Mouse (Mus musculus): ENCODE results near the gene Mef2a.
"Not testable (repeated sequence)": the region's sequence is repeated elsewhere in the genome, so short reads cannot be mapped to it uniquely, and the experiment has no call there.

Mef2a gene

DNA sequence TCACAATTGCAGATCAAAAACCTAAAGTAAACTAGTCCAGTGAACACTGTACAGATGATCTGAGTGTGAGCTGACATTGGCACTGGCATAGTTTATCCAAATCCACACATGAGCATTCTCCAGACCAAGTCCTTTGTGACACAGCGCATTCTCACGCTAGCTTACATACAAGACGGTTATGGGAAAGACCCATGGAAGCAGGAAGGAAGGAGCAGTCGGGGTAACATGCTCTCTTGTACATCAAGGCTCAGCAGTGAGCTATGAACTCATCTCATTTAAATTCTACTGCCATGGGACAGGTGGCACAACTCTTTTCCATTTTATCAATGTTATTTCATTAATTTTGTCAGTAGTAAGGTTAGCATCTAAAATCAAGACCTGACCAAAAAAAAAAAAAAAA is 3.0 kb downstream of the Mef2a start:
- DNase-seq: no peak

DNA sequence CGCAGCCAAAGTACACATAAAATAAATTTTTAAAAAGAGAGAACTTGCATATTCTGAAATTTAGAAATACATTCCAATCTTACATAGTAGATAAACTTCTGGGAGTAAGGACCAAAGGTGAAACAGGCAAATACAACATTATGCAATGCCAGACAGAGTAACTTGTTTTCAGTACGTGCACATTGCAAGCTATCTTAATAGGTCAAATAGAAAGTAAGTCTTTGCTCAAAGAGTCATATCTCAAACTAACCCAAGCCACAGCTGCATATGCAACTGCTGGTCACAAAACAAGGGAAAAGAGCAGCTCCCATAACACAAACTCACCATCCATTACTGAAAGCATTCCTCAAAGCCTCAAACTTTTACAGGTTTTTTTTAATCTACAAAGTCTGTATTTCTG is 4.3 kb downstream of the Mef2a start:
- no peak for DNase-seq

DNA sequence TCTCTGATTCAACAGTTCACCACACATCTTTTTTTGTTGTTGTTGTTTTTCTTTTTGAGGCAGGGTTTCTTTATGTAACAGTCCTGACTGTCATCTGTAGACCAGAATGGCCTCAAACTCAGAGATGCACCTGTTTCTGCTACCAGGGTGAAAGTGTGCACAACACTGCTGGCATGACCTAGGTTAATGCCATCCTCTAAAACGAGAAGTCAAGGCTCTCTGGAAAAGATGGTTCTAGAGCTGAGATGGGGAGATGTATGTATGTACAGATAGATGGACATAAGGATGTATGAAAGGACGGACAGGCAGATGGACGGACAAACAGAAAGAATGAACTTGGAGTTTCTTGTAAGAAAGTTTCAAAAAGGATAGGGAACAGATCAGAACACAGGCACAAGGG is 12.1 kb downstream of the Mef2a start:
- DNase-seq: no peak

DNA sequence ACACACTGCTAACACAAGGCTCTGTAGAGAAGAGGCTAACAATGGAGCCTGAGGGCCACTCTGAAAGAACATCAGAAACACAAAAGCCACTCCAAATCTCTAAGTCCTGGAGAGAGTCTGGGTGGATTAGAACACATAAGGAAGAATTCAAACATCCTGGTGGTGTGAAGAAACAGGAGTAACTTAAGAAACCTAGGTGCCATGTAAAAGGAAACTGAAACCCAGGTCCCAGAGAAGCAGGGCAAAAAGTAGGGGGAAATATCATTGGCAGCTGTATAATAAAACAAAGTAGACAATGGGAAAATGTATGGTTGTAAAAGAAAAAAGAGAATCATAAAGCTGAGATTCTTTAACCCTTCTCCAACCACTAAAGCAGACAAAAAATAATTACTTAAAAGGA is 12.8 kb downstream of the Mef2a start:
- DNase-seq: no peak

DNA sequence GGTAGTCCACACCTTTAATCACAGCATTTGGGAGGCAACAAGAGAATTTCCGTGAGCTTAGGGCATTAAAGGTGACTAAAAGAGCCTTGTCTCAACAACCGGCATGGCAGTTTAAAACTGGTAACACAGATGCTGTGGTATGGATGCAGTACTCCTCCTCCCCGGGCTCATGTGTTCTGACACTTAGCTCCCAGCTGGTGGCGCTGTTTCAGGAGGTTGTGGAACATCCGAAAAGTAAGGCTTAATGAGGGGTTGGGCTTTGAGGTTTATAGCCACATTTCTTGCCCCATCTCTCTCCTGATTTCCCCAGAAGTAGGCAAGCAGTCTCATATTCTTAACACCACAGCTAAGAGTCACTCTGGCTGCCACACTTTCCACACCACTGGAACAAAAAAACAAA is 16.8 kb downstream of the Mef2a start:
- DNase-seq: peak; percentile 16

DNA sequence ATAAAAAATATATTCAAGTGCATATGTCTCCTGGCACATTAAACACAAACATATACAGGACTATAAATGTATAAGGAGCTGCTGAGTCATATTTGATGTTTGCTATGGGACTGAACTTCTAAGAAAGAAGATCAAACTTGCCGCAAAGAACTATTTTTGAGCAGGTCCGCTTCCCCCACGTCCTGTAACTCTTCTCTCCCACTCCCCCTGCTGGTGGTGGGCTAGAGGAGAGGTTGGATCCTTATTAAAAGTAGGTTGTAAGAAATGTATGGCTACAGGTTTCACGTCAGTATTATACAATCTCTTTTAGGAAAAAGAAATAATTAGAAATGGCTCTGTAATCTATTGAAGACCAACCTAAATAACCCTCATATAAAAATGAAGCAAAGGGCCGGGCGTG is 19.0 kb downstream of the Mef2a start:
- DNase-seq: peak; percentile 17

DNA sequence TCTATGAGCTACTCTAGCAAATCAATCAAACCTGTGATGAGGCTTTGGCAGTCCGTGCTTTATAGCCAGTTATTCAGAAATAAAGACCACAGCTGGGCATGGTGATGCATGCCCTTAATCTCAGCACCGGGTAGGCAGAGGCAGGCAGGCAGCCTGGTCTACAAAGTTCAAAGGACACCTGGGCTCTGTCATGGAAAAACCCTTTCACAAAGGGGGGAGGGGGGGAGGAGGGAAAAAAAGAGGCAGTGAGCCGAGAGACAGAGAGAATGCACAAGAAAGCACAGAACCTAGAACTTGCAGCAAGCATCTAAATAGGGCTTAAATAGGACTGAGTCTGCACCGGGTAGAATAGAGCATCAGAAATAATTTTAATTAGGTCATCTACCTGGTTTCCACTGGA is 19.7 kb downstream of the Mef2a start:
- no peak for DNase-seq

DNA sequence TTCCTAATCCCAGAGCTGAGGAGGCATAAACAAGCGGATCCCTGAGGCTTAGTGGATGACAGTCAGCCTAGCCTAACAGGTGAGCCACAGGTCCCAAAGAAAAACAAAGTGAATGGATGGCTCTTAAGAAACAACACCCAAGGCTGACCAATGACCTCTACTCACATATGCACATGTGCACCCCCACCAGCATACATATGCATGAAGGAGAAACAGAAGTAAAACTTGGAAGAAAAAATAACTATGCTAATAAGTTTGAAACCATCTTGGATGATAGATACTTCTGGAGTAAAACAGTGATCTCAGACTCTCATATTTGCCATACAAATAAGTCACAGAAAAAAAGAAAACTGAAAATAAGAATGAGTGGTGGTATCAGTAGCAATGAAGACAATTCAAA is 28.2 kb downstream of the Mef2a start:
- DNase-seq: no peak

DNA sequence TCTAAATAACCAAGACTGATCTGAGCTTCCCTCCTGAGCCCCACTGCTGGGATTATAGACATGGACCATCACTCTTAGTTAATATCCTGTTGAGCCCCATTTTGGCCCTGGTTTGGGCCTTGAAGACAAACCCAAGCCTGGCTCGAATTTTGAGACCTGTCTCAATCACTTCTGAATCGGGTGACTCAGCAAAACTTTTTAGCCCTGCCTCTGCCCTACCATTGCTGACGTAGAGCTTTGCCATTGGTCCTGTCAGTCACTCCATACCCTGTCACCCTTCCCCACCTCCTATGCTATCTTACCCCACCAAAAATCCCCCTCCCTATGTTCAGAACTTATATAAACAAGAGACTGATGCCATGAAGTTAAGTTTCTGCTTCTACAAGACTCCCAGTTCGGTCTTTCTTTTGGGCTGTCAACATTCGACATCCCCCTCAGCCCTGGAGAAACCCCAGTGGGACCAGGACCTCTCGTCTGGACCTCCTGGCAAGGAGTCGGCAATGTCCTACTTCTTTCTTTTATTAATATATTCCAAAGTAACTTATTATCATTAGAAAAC is 30.5 kb downstream of the Mef2a start:
- no peak for DNase-seq

DNA sequence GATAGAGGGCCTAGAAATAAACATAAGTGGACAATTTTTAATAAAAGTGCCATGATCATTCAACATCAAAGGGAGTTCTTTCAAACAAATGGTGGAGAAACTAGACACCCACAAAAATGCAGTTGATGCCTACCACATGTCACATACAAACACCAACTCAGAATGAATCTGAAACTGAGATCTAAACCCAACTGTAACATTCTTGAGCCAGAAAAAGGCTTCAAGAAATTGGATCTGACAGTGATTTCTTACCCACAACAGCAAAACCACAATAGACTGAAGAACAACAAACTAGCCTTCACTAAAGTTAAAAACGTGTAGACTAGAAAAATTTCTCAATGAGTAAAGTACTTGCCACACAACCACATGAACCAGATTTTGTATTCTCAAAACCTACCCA is 52.3 kb downstream of the Mef2a start:
- no peak for DNase-seq

DNA sequence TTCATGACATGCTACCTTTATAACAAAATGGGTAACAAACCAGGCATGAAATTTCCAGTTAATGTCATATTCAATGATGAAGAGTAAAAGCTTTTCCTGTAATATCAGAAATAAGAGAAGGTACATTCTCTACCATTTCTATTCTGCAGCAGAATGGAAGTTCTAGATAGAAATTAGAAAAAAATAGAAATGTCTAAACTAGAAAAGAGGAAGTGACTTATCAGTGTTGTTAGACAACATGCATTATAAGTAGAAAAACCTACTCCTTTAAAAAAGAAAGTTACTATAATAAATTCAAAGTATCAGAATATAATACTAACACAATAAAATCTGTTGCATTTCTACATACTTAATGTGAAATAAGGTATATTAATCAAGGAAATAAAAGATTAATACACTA is 54.0 kb downstream of the Mef2a start:
- DNase-seq: no peak

DNA sequence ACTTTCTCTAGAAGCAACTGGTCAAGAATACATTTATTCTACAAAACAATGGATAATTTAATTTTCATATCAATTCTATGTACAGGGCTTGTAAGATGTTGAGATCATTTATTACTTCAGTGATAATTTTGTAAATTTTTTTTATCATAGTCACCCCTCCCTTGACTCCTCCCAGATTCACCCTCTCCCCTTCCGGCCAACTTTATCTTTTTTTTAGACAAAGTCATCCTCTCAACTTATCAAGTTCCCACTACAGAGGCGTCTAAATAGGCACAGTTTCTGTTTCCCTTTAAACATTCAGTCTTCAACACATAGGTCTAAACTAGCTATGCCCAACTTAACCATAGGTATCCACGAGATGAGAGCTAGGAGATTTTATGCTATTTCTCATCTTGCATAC is 59.5 kb downstream of the Mef2a start:
- no peak for DNase-seq

DNA sequence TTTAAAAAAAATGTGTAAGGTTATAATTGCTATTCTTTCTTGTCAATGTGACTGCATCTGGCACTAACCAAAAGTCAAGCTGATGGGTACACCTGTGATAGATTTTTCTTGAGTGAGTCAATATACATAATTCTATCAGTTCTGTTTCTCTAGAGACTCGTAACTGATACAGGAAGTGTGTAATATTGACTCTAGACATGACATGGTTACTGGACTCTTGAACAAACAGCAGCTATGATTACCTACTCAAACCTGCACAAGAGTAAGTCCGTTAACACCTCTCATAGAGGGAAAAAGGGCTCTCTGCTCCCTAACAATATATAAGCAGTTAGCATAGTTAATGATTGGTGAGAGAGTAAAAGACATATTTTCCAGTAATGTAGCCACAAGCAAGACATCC is 62.5 kb downstream of the Mef2a start:
- no peak for DNase-seq

DNA sequence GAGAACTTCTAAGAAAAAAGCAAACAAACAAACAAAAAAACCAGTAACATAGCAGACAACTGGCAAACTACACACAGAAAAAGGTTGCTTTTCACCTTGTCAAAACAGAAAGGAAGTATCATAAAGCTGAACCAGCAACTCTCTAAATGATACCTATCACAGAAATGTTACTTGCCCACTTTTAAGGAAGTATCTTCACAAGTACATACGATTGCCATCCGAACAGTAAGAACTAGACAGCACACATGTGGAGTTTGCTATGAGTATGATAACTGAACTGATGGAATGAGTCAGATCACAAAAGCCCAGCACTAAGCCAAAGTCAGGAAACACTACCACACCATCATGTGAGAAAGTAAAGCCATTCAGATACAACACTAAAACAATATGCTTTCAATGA is 64.6 kb downstream of the Mef2a start:
- DNase-seq: no peak

DNA sequence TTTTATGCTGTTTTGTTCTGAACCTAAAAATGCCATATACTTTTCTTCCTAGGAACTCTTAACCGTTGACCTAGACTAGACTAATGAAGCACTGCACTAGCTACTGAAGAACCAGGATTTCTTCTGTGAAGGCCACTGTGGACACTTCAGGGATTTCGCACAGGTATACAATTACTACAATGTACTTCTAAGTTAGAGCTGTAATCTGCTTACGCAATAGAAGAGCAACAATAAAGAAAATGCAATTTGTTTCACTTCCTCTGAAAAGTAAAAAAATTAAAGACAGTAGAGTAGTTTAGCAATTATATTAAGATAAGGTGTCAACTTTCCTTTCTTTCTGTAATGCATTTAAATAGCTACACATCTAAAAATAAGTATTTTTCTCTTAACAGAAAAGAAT is 65.6 kb downstream of the Mef2a start:
- no peak for DNase-seq

DNA sequence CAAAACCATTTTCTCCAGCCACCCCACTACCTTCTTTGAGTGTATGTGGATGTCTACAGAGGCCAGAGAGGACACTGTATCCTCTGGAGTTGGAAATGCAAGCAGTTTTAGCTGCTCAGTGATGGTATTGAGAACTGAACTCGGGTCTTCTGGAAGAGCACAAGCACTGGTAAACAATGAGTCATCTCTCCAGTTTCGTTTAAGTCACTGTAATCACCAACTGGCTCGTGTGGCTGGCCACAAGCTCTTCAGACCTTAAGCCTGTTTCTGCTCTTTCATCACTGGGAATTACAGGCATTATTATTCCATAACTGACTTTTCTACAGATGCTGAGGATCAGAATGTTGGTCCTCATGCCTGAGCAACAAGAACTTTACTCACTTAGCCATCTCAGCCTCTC is 67.7 kb downstream of the Mef2a start:
- DNase-seq: no peak

DNA sequence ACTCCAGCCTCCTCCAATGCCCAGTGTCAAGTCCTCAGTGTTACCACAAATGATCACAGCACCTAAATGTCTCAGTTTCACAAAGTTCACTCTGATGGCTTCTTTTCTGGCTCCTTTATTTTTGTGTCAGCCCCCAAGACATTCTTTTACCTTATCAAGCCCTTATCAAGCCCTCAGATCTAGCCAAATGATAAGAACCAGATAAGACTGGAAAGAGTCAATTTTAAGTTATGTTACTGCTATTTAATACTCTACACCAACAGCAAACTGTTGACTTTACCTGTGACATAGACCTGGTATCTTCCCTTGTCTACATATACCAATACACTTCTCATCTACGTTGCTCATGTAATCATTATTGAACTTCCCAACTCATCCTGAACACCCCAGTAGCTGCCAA is 76.2 kb downstream of the Mef2a start:
- DNase-seq: no peak

DNA sequence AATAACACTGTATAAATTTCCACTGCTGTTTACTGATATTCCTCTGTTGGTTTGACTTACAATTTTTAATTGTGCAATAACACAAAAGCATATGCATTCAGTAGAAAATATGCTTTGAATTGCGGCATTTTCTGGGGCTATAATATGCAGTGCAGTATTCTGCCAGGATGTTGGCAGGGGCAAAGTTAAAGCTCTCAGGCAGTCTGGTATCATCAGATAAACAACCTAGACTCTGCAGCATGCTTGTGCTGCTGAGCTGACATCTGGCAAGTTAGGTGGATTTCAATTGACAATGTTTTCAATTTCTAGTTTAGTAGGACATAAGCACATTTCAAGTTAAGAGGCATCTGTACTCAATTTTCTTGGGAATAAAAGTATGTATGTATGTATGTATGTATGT is 81.3 kb downstream of the Mef2a start:
- DNase-seq: no peak

DNA sequence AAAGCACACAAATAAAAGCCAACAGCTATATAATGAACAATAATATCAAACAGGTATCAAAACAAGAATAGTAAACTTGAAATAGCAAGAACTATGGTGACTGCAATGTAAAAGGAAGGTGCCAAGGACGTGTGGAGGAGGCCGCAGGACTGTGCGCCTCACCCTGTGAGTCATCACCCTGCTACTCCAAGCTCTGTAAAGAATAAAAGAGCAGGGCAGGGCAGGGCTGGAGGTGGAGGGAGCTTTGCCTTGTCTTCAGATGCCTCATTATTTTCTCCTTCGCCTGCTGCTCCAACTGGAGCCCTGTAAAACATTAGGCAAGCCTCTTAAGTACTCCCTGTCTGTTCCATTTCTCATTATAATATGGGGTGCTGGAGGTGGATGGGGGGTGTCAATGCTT is 85.2 kb downstream of the Mef2a start:
- DNase-seq: no peak

DNA sequence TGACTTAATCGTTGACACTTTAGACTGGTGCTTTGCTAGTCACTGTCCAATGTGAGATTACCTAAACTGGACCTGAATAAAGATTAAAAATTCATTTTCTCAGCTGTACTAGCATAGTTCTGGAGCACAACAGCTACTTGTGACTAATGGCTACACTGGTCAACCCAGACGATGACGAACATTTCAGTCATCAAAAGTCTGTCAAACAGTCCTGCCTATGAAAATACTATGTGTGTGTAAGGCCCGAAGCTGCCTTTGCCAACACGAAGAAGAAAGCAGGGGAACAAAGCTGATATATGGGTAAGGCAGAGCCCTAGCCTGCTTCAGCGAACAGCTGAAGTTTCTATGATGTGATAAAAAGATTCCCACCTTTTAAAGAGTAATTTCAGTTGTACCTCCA is 89.1 kb downstream of the Mef2a start:
- no peak for DNase-seq

DNA sequence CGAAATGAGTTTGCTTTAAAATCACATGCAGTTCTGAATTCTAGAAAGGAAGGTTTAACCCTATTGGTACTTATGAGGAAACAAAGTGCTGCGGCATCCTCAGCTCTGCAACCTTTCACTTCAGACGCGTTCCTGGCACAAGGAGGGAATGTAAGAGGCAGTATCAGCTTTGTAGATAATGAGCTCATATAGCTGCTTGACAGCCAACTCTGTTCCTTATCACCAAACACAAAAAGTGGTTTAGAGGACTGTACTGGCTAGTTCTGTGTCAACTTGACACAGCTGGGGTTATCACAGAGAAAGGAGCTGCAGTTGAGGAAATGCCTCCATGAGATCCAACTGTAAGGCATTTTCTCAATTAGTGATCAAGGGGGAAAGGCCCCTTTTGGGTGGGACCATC is 102.2 kb downstream of the Mef2a start:
- not testable (repeated sequence) for DNase-seq

DNA sequence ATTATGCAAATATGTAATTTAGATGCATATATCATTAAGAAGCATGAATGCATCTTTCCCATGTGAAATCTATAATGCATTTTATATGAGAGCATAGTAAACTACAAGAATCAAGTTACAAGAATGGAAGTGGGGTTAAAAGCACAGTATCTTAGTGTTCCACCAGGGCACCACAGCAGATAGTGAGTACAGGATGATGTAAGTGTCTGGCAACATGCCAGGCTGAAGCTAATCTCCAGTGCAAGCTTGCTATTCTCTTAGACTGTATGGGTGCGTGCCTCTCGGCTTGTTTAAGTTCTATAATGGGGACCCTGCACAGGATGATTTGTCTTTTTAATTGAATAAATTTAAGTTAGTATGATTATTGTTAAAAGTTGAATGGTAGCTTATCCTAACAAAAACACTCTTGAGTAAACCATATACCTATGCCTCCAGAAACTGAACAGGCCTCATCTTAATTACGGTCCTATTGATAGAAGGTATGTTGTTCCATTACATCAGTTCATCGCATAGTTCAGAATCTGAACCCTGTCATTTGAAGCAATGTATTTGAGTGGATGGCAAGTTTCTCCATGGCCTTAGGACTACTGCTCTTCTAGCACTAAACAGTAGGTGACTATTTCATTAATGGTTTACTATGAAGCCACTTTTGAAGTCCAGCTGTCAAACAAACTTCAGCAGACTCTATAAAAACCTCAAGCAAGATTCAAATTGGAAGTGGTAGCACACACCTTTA is 112.7 kb downstream of the Mef2a start:
- DNase-seq: peak; percentile 89

DNA sequence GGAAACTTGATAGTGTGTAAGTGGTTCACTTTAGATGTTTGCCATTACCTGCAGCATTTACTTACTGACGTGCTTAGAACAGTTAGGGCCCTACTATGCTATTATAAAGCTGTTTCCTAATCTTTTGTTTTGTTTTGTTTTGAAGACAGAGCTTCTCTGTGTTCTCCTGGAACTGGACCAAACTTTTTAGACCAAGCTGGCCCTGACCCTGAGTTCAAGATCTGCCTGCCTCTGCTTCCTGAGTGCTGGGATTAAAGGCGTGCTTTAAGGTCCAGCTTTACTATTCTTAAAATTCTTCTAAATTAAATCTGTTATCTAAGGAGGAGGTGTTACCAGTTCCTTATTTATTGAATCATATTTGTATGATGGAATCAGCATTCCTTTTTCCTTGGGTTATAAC is 126.6 kb downstream of the Mef2a start:
- DNase-seq: no peak

DNA sequence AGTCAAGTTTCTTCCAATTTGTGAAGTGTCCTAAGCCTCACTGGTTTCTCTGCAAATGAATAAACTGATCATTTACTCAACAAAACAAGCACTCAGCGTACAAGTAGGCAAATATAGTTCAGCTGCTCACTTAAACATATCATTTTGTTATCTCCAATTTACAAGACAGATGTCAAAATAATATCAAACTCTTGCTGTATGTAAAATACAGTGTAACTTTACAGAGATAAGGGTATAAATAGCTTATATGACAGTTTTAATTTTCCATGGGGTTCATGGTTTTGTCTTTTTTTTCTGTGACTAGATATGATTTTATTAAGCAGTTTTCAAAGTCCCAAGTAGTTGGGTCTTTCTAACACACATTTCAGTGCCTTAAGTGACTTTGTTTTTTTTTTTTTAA is 127.4 kb downstream of the Mef2a start:
- no peak for DNase-seq

DNA sequence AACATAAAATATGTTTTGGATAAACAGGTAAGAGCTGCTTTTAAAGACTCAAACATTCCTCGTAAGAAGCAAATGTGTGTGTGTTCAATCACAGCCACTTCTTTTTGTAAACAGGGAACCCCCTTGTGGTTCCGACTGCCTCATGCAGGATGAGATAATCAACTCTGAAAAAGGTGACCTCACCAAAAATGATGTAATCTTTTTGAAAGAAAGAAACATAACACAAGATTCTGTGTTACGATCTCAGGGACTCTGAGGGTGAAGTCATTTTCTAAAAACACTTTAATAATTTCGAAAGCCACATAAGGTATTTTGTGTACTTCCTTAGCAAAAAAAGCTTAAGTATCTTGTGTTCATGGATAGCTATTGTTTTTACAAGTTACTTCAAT is 128.8 kb downstream of the Mef2a start:
- peak; percentile 37 for DNase-seq

Data from lung, postnatal 10 days (tissue).